Mouse (Mus musculus): ENCODE measurements around the gene Pcdh15.

DNA sequence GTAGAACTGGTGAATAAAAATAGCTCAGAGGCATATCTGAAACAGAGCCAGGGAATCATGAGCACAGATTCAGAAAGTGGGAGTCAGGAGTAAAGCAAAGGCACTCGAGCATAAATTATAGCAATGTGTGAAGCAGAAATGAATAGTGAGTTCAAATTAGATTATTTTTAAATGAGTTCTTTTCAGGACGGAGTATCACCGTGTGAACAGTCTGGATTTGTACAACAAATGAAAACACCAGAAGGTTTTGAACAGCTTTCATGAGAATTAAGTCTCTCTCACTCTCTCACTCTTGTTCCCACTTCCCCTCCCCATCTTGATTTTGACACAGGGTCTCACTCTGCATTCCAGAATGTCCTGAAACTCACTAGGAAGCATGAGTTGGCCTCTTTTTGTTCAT is 1381.6 kb downstream of the Pcdh15 start:
- TF ChIP-seq POLR2A (IDR thresholded peaks at IDR 0.05; ENCODE audit: extremely low read depth, insufficient read depth, low read length) (no peak), CTCF (IDR thresholded peaks at IDR 0.05; ENCODE audit: extremely low read depth, insufficient read depth, low read length) (no peak)
